Mouse (Mus musculus) midbrain, postnatal 0 days (tissue): ENCODE results near the gene Slc26a10. TPM values are rescaled to one million over a fixed set of nuclear protein-coding genes. Genes with fewer than 3 reads are reported as not detected.

Experiments
- ATAC-seq: fragments of 200-750 bp; cut with Nextera tagmentation; 2 replicates; pipeline ENCODE4 v1.8.0; 2017; ENCODE audit warnings: moderate number of reproducible peaks, mild to moderate bottlenecking, moderate TSS enrichment, moderate library complexity; ENCODE audit not compliant: low FRiP score
- DNase-seq: peaks from one replicate; pipeline ENCODE4 v3.0.0-alpha.2; 2015; ENCODE audit warnings: low spot score
- H3K27ac ChIP-seq: fragments of 300-500 bp; sonication (generic); 2 replicates; pipeline ENCODE4 v1.5.1; 2014; ENCODE audit warnings: low read depth, mild to moderate bottlenecking, low read length, mixed read lengths
- H3K27me3 ChIP-seq: fragments of 300-500 bp; sonication (generic); 2 replicates; pipeline ENCODE4 v1.6.1; 2014; ENCODE audit warnings: low read length, control low read depth, mixed read lengths; ENCODE audit not compliant: insufficient read depth
- H3K36me3 ChIP-seq: fragments of 300-500 bp; sonication (generic); 2 replicates; pipeline ENCODE4 v1.6.1; 2014; ENCODE audit warnings: low read length, control low read depth, mixed read lengths; ENCODE audit not compliant: insufficient read depth
- H3K4me1 ChIP-seq: fragments of 300-500 bp; sonication (generic); 2 replicates; pipeline ENCODE4 v1.6.1; 2014; ENCODE audit warnings: mild to moderate bottlenecking, control low read depth, antibody characterized with exemption, low read length, mixed read lengths; ENCODE audit not compliant: insufficient read depth
- H3K4me2 ChIP-seq: fragments of 300-500 bp; sonication (generic); 2 replicates; pipeline ENCODE4 v1.6.1; 2014; ENCODE audit warnings: low read depth, mild to moderate bottlenecking, low read length, mixed read lengths; ENCODE audit not compliant: poor library complexity, severe bottlenecking
- H3K4me3 ChIP-seq: fragments of 300-500 bp; sonication (generic); 2 replicates; pipeline ENCODE4 v1.5.1; 2014; ENCODE audit warnings: low read depth, mild to moderate bottlenecking, low read length, moderate library complexity
- H3K9ac ChIP-seq: fragments of 300-500 bp; sonication (generic); replicated peaks from 2 replicates; pipeline ENCODE4 v1.6.1; 2014; ENCODE audit warnings: mild to moderate bottlenecking, low read length, moderate library complexity, mixed read lengths; ENCODE audit not compliant: poor library complexity, severe bottlenecking
- H3K9me3 ChIP-seq: fragments of 300-500 bp; sonication (generic); 2 replicates; pipeline ENCODE4 v1.6.1; 2016; ENCODE audit warnings: low read length, control low read depth
- CTCF ChIP-seq: IDR thresholded peaks from 2 replicates; pipeline ENCODE4 v1.5.1; 2016; ENCODE audit warnings: antibody characterized with exemption, mild to moderate bottlenecking
- WGBS: fragments of 180-500 bp; shearing (Covaris S2); extraction: QIAGEN DNeasy Blood & Tissue Kit; methylation state at CpG from one replicate; pipeline ENCODE4 v1.1.7; 2014; 5-methylcytosine and 5-hydroxymethylcytosine counted together
- polyA plus RNA-seq: library from polyadenylated mRNA; unstranded; fragments of >200 nt; fragmentation: Nextera tagmentation; extraction: Ambion mirVana; gene quantifications from 2 replicates; pipeline ENCODE4 v1.2.1, GENCODE M21; 2015
- total RNA-seq: library from RNA; depleted of rRNA; stranded (reverse); fragments of >200 nt; gene quantifications from 2 replicates; pipeline ENCODE4 v1.2.3, GENCODE M21; 2014; rRNA removed

Slc26a10 gene
- total and polyA plus RNA-seq, 2 experiments from 2014 or later = 0.05 to 0.80 TPM

GRCm38 (mm10) chr10:127122784-127123435 lies 57.5 kb downstream of the Slc26a10 start:
- H3K9ac ChIP-seq = peak overlapping the region; percentile 24; the same call in 1 of the 2 replicates
- WGBS = 3% methylated on average over 13 of the region's 13 CpGs
- H3K27ac ChIP-seq = peak overlapping the region; percentile 87
- no peaks in the 10 kb centered on the region for H3K4me1 ChIP-seq
- DNase-seq = peak; percentile 83
- peak overlapping the region; percentile 60 for H3K4me2 ChIP-seq
- peak; percentile 31; the same call in 1 of the 2 replicates for ATAC-seq
- peak overlapping the region; percentile 25 for H3K4me3 ChIP-seq
- H3K27me3 ChIP-seq = no peaks in the 10 kb centered on the region
- TF ChIP-seq CTCF = no peak
- peaks cover 7% of the 10 kb centered on the region; the same call in 1 of the 2 replicates for H3K36me3 ChIP-seq
- H3K9me3 ChIP-seq = no peaks in the 10 kb centered on the region

DNA sequence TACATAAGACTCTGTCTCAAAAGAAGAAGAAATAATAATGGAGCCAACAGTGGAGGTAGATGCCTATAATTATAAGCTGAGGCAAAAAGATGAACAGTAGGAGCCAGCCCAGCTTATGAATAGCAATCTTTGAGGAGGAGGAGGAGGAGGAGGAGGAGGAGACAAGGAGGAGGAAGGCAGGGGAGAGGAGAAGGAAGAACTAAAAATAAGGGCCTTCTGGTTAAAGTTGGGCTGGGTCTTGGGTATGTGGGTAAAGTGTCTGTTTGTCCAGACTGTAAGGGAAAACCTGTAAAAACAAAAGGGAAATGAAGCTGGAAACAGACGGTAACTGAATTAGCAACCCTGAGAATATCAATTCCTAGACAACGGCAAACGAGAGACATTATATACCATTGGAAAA lies 58.4 kb downstream of the Slc26a10 start:
- no peaks in the 10 kb centered on the region for H3K27me3 ChIP-seq
- H3K27ac ChIP-seq = peak overlapping the region; percentile 87
- H3K4me1 ChIP-seq = no peaks in the 10 kb centered on the region
- H3K9ac ChIP-seq = peak overlapping the region; percentile 56; the same call in 1 of the 2 replicates
- no peak for TF ChIP-seq CTCF
- H3K36me3 ChIP-seq = peaks cover 12% of the 10 kb centered on the region
- peak overlapping the region; percentile 60 for H3K4me2 ChIP-seq
- H3K9me3 ChIP-seq = no peaks in the 10 kb centered on the region
- H3K4me3 ChIP-seq = peak overlapping the region; percentile 85
- ATAC-seq (no peak), DNase-seq (no peak)
- WGBS = 82% methylated on average over 3 of the region's 3 CpGs

Other genes with a start within 250 kb of the Slc26a10 start
- 50.1 and 54.6 TPM in 2 replicates for gene Ctdsp2, start 201.9 kb downstream of the Slc26a10 start, total RNA-seq
- 10.2 and 11.2 TPM in 2 replicates for gene Ctdsp2, start 201.9 kb downstream of the Slc26a10 start, polyA plus RNA-seq
- gene Avil, start 179.9 kb downstream of the Slc26a10 start, total RNA-seq = 0.90 and 2.0 TPM in 2 replicates
- gene Avil, start 179.9 kb downstream of the Slc26a10 start, polyA plus RNA-seq = 1.2 and 1.3 TPM in 2 replicates
- 29.3 and 33.8 TPM in 2 replicates for gene Tsfm, start 149.8 kb downstream of the Slc26a10 start, total RNA-seq
- 60.7 and 63.3 TPM in 2 replicates for gene Tsfm, start 149.8 kb downstream of the Slc26a10 start, polyA plus RNA-seq
- 6.5 and 8.7 TPM in 2 replicates for gene Mettl1, start 139.2 kb downstream of the Slc26a10 start, total RNA-seq
- 19.1 TPM in 2 replicates for gene Mettl1, start 139.2 kb downstream of the Slc26a10 start, polyA plus RNA-seq
- not detected in 2 replicates for gene Eef1akmt3, start 139.1 kb downstream of the Slc26a10 start, total RNA-seq
- 0.10 and 0.16 TPM in 2 replicates for gene Eef1akmt3, start 139.1 kb downstream of the Slc26a10 start, polyA plus RNA-seq
- gene Cyp27b1, start 132.4 kb downstream of the Slc26a10 start, total RNA-seq = 0.22 TPM in 1 of 2 replicates, not detected in the other
- 0.13 TPM in 1 of 2 replicates, not detected in the other for gene Cyp27b1, start 132.4 kb downstream of the Slc26a10 start, polyA plus RNA-seq
- gene March9, start 120.5 kb downstream of the Slc26a10 start, total RNA-seq = 84.0 and 90.0 TPM in 2 replicates
- gene March9, start 120.5 kb downstream of the Slc26a10 start, polyA plus RNA-seq = 8.6 and 9.8 TPM in 2 replicates
- gene Cdk4, start 117.1 kb downstream of the Slc26a10 start, total RNA-seq = 311 and 365 TPM in 2 replicates
- gene Cdk4, start 117.1 kb downstream of the Slc26a10 start, polyA plus RNA-seq = 364 and 374 TPM in 2 replicates
- gene Tspan31, start 110.4 kb downstream of the Slc26a10 start, total RNA-seq = 109 and 122 TPM in 2 replicates
- gene Tspan31, start 110.4 kb downstream of the Slc26a10 start, polyA plus RNA-seq = 101 and 104 TPM in 2 replicates
- gene Agap2, start 105.4 kb downstream of the Slc26a10 start, total RNA-seq = 330 and 343 TPM in 2 replicates
- gene Agap2, start 105.4 kb downstream of the Slc26a10 start, polyA plus RNA-seq = 5.4 and 6.3 TPM in 2 replicates
- gene Os9, start 59.5 kb downstream of the Slc26a10 start, total RNA-seq = 114 and 120 TPM in 2 replicates
- 126 TPM in 2 replicates for gene Os9, start 59.5 kb downstream of the Slc26a10 start, polyA plus RNA-seq
- gene B4galnt1, start 15.4 kb downstream of the Slc26a10 start, total RNA-seq = 126 and 134 TPM in 2 replicates
- 86.8 and 88.6 TPM in 2 replicates for gene B4galnt1, start 15.4 kb downstream of the Slc26a10 start, polyA plus RNA-seq
- 47.6 and 48.8 TPM in 2 replicates for gene Arhgef25, start 9.4 kb upstream of the Slc26a10 start, total RNA-seq
- 13.5 and 15.4 TPM in 2 replicates for gene Arhgef25, start 9.4 kb upstream of the Slc26a10 start, polyA plus RNA-seq
- 258 and 275 TPM in 2 replicates for gene Dtx3, start 15.1 kb upstream of the Slc26a10 start, total RNA-seq
- gene Dtx3, start 15.1 kb upstream of the Slc26a10 start, polyA plus RNA-seq = 205 and 217 TPM in 2 replicates
- 17.0 and 18.3 TPM in 2 replicates for gene Pip4k2c, start 30.9 kb upstream of the Slc26a10 start, total RNA-seq
- 14.5 and 15.1 TPM in 2 replicates for gene Pip4k2c, start 30.9 kb upstream of the Slc26a10 start, polyA plus RNA-seq
- 244 and 249 TPM in 2 replicates for gene Kif5a, start 82.7 kb upstream of the Slc26a10 start, total RNA-seq
- gene Kif5a, start 82.7 kb upstream of the Slc26a10 start, polyA plus RNA-seq = 102 and 103 TPM in 2 replicates
- 274 and 309 TPM in 2 replicates for gene Dctn2, start 85.7 kb upstream of the Slc26a10 start, total RNA-seq
- gene Dctn2, start 85.7 kb upstream of the Slc26a10 start, polyA plus RNA-seq = 318 and 345 TPM in 2 replicates
- gene Mbd6, start 108.4 kb upstream of the Slc26a10 start, total RNA-seq = 8.2 and 10.0 TPM in 2 replicates
- gene Mbd6, start 108.4 kb upstream of the Slc26a10 start, polyA plus RNA-seq = 7.3 and 11.2 TPM in 2 replicates
- gene Mars, start 131.1 kb upstream of the Slc26a10 start, total RNA-seq = 62.6 and 84.3 TPM in 2 replicates
- 103 and 112 TPM in 2 replicates for gene Mars, start 131.1 kb upstream of the Slc26a10 start, polyA plus RNA-seq
- gene Arhgap9, start 141.3 kb upstream of the Slc26a10 start, total RNA-seq = 0.24 and 1.2 TPM in 2 replicates
- gene Arhgap9, start 141.3 kb upstream of the Slc26a10 start, polyA plus RNA-seq = 0.91 and 1.0 TPM in 2 replicates
- 4.2 and 6.9 TPM in 2 replicates for gene Gli1, start 161.3 kb upstream of the Slc26a10 start, total RNA-seq
- 1.0 and 1.1 TPM in 2 replicates for gene Gli1, start 161.3 kb upstream of the Slc26a10 start, polyA plus RNA-seq
- not detected in 2 replicates for gene Inhbe, start 173.8 kb upstream of the Slc26a10 start, total RNA-seq
- 0.04 TPM in 1 of 2 replicates, not detected in the other for gene Inhbe, start 173.8 kb upstream of the Slc26a10 start, polyA plus RNA-seq
- not detected in 2 replicates for gene Inhbc, start 189.8 kb upstream of the Slc26a10 start, total RNA-seq
- gene Inhbc, start 189.8 kb upstream of the Slc26a10 start, polyA plus RNA-seq = not detected in 2 replicates
- gene R3hdm2, start 199.7 kb upstream of the Slc26a10 start, total RNA-seq = 52.0 and 53.2 TPM in 2 replicates
- gene R3hdm2, start 199.7 kb upstream of the Slc26a10 start, polyA plus RNA-seq = 38.0 and 40.0 TPM in 2 replicates